Mouse (Mus musculus): ENCODE results near the gene Slc7a11. TPM values are rescaled to one million over a fixed set of nuclear protein-coding genes. Genes with fewer than 3 reads are reported as not detected.
A peak's percentile ranks its signal among the peaks of the same experiment; 100 is the strongest.
"Not testable (repeated sequence)": the region's sequence is repeated elsewhere in the genome, so short reads cannot be mapped to it uniquely, and the experiment has no call there.

The Slc7a11 gene
- under 1 TPM; 0.42 to 0.47 TPM for total RNA-seq (2021)
- long read RNA-seq, experiment 1 = 0 reads
- long read RNA-seq, experiment 2, full-length matches to known transcripts = 1 of 2 reads
- long read RNA-seq, experiment 2, partial matches to known transcripts = 0 of 2 reads
- long read RNA-seq, experiment 2, other reads (novel, unspliced or antisense) = 1 of 2 reads

DNA sequence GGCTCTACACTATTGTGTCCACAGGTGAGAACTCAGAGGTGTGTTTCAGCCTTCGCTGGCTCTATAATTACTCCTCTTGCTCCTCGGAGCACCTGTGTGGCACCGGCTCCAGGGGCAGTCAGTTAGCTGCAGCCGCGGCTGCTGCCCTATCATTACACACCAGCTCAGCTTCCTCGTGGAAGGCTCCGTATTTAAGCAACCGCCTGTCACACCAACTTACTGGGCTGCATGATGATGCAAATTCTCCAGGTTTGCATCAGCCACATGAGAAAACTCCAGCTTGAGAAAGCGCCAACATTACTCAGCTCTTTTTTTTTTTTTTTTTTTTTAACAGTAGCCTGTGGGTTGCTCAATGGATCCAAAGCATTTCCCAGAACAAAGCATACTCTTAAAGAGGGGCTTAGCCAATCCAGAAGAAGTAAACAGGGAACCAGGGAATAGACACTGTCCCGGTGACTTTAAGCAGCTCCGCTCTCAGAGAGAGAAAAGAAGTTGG, at the start of gene Slc7a11:
Gene Slc7a11 (minus strand): TSS at position 194 of the 496 bp plus-strand sequence.
- DNase-seq = peak; percentile 4

DNA sequence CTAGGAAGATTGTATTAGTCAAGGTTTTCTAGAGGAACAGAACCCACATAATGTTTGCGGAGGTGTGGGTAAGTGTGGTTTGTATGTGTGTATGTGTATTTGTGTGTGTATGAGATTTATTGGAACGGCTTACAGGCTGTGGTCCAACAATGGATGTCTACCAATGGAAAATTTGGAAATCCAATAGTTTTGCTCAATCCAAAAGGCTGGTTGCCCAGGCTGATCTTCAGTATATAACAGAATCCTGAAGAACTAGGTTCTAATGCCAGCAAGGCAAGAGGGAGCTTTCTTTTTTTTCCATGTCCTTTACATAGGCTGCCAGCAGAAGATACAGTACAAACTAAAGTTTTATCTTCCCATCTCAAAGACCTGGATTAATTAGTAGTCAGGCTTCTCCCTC, 48.3 kb upstream of the Slc7a11 start:
- DNase-seq = no peak

DNA sequence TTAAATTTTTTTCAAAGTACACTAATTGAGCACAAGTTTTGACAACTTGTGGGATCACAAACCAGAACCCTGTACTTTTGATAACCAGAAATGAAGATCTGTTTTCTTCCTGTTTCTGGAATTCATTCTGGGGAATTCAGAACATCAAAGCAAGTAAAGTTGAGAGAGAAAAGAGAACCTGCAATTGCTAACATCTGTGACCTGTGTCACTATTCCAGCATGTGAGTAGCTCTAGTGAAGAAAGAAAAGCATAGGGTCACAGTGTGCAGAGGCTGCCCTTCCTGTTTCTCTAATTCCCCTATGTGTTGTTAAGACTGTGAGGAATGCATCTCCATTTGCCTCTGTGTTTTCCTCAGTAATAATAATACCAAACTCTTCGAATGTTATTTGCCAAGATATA, 40.7 kb upstream of the Slc7a11 start:
- no peak for DNase-seq

DNA sequence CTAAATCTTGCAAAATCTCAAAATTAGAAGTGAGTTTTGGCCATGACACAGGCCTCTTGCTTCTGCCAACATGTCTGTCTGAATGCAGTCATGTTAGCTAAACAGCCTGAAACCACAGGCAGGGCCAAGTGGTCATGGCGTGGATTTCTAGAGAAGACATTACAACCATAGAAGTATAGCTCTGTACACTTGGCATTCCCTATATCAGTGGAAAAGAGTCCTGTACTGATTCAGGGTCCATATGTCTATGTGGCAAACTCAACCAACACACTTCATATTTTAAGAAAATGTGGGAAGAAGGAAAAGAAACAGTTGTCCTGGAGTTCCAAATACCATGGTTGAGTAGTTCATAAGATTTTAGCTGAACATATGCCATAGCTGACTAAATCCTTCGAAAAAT, 18.8 kb upstream of the Slc7a11 start:
- no peak for DNase-seq

DNA sequence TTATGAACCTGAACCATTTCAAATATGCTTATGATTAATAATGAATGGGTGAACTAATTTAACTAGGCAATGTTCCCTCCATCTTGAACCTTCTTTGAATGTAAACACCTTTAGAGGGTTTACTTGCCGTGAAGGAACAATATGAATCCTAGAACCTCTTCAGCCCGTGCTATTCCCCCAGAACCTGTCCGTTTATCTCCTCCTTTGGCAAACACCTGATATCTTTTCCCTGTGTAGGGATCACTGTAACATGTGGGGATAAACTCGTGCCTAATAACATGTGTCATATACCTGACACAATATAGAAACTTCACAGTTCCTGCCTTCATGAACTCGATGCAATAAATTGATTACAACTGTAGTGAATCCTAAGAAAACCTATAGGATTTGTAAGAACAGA, 13.7 kb upstream of the Slc7a11 start:
- DNase-seq = no peak

DNA sequence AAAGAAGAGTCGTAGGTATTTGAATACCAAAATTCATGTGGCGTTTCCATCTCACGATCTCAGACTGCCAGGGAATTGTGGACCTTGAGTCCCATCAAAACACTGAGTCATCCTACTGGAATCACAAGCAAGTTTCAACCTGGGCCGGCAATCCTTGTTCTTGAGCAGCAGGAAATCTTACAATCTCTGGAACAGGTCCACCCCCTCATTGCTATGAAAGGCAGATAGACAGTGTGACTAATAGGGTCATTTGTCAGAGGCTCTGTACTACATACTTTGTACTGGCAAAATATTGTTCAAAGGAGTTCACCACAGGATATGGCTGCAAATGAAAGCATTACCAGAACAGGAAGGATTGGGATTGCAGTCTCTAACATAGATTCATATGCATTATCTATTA, 13.2 kb upstream of the Slc7a11 start:
- no peak for DNase-seq

DNA sequence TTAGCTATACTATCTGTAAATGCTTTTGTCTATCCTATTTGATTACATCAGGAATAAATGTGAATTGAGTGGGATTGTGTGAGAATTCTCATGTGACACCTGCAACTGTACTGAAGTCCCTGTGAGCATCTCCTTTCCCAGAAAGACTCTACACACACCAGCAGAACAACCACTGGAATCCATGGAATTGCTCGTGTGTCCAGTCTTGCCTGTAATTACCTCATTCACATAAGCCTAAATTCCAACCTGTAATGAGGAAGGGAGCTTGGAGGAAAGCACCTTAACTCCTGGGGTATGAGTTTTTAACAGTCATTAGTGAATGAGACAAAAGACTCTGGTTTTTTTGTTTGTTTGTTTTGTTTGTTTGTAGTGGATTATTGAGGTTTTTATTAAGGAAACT, 12.6 kb upstream of the Slc7a11 start:
- DNase-seq = no peak

DNA sequence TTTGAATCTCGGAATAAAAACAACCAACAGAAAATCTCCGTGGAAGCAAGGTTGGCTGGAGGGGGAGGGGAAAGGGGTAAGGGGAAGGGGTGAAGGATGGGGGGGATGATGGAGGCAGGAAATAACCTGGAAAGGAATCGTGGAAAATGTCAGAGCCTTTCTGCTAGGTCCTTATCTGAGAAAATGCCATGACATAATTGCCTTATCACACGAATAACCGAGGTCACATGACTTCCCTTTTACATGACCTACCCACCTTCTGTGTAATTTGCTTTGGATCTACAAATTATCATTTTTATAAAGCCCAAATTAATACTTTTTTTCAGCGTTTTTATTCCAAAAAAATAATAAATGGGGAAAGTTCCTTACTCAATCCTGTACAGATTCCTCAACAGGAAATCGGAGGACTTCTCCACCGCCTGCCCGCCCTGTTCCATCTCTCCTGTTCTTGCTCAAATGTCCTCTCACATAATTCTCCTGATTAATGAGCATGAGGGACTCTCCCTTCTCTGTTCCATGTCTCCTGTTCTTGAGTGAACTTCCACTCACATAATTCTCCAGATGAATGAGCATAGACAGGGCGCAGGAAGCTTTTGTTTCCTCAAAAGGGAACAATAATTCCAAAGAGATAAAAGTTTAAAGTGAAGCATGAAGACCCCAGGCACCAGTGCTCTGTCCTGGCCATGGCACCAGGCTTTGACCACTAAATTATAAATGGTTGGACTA, 1.8 kb upstream of the Slc7a11 start:
- no peak for DNase-seq

DNA sequence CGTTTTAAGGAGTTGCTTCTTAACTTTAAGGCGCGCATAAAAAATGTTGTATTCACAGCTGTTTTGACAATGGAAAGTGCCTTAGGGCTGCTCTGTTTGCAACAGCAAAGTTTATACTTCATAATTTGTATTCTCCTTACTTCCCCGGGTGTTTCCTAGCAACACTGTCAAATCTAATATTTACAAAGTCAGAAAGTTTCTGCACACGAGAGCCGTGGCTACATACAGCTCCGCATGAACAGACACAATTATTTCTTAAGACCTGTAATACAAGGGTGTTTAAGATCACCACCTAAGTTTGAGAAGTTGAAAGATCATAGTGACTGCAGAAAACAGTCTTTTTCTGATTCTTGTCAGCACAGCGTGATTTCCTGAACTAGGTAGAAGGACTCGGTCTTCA, 528 bp upstream of the Slc7a11 start:
- no peak for DNase-seq

DNA sequence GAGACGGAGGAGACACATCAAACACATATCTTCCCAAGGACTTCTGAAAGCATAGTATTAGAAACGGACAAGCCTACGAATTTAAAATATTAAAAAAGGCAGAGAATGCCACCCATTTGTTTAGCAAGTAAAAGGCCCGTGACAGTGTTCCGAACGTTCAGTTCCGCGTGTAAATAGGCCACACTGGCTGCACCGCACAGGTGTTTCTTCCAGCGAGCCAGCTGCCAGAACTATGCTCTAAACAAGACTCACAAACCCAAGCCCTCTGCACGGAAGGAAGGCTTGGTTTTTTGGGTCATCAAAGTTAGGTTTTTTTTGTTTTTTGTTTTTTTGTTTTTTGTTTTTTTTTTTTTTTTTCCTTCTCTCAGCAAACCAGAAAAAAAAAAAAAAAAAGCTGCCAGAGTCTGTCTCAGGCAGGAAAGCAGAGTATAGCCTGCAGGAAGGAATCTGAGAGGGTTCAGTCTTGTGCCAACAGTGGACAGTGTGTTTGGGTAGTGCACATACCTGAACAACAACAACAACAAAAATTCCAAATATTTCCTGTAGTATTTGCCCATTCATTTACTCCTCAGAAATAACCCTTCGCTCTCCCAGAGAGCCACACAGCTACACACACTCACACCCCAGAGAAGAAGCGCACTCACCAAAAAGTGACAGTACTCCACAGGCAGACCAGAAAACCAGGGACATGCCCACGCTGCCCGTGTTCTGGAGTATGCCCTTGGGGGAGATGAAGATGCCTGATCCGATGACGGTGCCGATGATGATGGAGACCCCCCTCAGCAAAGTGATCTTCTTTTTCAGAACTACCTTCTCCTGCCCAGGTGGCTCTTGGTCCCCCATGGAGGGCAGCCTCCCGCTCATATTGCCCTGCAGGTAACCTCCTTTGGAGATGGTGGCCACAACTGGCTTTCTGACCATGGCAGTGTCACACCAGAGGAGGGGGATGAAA, 797 bp downstream of the Slc7a11 start:
- no peak for DNase-seq

DNA sequence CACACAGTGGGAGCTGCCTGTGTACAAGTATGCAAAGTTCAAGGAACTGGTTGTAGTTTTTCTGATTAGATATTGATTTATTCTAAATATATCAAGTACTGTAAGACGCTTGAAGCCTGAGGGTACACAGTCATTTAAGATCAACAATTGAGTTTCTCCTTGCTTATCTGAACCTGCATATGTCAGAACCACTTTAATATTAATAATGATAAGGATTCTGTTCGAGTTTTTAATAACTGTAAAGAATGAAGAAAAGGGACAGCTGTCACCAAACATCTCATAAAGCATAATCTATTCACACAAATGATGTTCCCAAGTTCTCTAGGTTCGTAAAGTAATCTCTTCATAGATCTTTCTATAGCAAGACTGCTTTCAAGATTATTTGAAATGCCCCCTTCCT, 2.1 kb downstream of the Slc7a11 start:
- DNase-seq = no peak

DNA sequence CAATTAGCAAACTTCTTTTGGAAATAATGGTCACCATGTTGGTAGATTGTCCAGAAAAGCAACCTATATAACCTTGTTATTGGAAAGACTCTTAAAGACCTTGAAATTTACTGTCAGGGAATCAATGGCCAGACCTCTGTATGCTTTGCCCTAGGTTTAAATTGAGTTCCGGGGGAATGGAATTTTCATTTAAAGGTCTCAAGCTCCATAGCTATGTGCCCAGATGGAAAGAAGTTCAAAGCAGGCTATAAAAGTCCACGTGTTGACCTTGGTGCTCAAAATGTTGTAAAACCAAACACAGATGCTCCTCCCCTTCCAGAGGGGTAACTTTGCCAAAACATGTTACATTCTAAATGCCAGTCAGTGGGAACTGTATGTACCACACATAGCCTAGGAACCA, 3.0 kb downstream of the Slc7a11 start:
- DNase-seq = no peak

DNA sequence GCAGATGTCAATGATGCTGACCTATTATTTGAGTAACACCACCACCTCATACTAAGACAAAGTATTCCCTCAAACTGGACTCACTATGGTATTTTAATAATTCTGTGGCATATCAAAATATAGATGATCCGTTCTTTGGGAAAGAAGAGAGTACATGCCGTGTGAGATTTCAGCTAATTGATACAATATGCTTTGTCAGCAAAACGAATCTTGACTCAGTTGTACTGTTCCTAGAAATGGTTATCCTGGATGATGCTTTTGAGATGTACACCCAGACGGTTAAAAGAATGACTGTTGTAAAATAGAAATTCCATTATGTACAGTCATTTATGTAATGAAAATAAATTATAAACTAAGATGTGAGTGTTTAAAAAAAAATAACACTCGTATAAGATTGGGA, 4.0 kb downstream of the Slc7a11 start:
- DNase-seq = no peak

DNA sequence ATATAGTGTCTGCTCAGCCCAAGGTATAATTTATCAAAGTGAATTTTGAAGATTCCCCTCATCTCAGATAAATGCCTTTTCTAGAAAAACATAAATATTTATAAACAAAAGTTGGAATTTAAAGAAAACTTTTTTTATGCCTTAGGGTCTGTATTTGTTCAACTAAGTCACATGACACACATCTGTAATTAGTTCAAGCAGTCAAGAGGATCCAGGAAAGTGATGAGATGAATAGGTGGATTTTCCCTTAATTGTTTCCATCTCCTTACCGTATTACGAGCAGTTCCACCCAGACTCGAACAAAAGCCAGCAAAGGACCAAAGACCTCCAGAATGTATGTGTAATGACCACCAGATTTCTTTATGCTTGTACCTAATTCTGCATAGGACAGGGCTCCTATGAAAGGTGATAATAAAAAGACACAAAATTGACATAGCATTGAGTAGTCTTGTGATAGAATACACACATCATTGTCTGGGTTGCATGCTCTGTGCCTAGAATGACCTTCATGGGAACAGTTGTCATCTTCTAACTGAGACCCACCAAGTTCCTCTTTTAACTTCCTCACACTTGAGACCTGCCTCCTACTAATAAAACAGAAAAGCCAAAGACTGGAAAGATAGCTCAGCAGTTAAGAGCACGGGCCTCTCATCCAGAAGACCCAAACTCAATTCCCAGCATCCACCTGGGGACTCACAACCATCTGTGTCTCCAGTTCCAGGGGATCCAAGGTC, 4.7 kb downstream of the Slc7a11 start:
- no peak for DNase-seq

DNA sequence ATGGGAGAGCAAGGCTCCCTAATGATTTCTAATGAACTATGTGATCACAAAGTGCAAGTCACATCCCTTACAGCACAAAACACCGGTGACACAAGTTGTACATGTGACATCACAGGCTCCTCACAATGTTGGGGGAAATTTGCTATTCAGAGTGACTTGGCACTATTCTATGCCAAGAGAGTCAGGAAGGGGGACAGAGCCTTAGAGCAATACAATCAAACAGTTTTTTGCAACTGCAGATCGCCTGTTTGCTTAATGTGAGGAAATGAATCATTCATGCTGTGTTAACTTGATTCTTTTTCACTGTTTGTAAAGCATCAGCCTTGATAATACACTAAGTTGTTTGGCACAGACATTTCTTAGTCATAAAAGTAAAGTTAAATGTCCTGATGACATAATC, 5.3 kb downstream of the Slc7a11 start:
- DNase-seq = not testable (repeated sequence)

DNA sequence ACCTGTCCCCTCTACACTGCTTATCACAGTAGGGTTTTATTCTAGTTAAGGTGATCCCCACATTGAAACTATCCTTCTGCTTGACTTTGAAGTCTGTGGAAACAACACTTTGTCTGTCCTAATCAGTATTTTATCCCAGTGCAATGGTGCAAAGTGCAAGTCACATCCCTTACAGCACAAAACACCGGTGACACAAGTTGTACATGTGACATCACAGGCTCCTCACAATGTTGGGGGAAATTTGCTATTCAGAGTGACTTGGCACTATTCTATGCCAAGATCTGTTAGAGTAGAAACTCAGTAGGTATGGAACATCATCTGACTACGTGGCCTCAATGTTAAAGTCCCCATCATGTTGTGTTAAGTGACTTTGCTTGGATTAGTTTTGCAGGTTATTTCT, 7.0 kb downstream of the Slc7a11 start:
- not testable (repeated sequence) for DNase-seq

DNA sequence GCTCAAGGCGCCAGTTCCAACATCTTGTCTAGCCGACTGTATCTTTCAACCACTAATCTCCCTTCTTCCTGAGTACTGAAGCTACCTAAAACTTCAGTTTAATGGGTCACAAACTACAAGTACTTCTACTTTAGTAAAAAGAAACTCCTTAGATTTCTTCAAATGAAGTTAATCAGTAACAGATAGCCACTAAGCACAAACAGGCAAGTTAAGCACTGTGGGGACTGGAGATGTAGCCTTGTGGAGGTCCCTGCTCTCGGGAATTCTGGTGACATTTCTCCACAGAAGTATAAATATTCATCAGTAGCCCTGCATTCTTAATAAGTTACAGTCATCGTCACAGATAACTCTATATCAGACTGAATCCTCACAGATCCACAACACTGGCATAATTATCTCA, 9.6 kb downstream of the Slc7a11 start:
- DNase-seq = no peak

DNA sequence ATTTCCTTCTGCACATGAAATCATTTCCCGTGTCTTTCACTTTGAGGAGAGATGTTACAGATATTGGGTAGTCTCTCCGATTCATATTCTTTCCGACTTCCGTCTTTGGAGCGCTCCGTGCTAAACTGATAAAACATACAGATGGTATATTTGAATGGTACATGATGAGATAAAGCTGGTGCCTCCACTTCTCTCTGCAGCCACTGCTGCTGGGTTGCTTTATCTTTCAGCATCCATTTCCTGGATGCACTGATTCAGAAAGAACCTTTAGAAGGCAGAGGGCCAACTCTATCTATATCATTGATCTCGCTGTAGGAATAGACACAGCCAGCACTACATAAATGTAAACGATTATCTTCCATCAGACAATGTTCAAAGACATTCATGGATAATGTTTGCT, 12.6 kb downstream of the Slc7a11 start:
- no peak for DNase-seq

DNA sequence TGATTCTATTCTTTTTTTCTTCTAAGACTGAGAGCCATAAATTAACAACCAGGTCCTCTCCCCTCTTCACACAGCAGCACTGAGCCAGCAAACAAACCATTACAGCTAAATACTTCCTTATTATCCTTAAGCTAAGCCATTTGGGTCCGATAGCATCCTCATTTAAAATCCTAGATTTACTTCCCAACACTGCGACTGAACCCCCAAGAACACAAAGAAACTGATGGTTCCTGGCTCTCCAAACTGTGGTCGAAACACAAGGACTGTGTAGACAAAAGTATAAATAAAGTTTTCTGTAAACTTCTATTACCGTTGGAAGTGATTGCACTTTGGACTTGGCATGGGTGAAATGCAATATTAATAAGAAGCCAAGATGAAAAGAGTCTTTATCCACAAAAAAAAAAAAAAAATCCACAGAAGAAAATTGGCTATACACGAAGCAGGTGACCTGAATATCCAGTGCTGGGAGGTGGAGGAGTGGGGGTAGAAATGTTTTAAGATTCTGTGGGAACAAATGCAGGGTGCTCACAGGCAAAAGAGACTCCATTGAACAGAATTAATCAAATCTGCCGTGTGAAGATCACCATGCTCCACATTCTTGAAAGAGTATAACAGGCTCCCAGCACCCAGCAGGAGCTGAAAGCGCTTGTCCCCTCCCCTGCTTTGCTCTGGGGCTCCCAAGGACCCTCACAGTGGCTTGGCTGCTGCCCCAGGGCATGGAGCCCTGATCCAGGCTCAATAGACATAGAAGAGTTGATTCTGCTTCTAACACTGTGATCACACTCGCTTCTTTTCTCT, 21.7 kb downstream of the Slc7a11 start:
- no peak for DNase-seq

DNA sequence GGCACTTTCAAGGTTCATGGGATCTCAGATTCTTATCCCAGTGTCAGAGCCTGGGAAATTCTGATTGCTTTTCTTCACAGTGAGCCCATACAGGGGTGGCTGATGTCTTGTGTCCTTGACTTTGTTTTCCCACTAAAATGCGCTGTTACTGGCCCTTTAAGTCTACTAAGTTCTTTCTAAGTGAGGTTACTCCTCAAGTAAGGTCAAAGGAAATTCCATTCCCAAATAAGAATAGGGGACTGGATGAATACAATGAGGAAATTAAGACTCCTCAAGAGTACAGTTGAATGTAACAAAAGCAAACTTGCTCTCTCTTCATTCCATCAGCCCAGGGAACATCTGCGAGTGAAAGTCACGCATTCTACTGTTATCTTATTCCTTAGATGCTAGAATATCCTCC, 24.3 kb downstream of the Slc7a11 start:
- no peak for DNase-seq

DNA sequence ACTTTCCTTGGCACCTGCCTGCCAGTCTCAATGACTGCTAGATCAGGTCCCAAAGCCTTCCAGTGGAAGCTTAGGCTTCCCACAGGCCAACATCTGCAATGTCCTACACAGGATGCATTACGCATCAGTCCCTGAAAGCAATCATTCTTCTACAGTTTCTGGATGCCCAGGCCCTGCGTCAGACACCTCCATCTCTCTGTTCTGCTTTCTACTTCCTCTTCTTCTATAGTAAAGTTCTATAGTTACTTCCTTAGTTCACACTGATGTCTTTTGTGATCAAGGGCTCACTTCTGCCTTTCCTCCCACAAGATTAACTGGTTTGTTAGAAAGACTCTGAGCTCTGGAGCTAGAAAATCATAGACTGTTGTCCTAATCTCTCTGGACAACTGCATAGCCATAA, 36.6 kb downstream of the Slc7a11 start:
- no peak for DNase-seq

DNA sequence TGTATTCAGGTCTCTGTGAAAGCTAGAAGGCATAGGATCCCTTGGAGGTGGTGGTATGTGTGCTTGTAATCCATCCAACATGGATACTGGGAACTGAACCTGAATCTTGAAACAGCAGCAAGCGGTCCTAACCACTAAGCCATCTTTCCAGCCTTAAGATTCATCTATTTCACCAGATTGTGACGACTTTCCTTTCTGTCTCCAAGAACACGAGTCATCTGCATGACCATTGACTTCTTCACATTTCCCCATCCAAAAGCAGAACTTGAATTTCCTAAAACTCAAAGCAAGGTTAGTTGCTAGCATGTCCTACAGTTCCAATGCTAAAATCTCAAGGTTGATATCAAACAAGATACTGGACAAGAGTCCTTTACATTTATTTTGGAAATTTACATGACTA, 37.5 kb downstream of the Slc7a11 start:
- no peak for DNase-seq
